Mouse (Mus musculus): ENCODE measurements at regions not wholly inside any gene's neighbourhood (a gene's known extent, or its start where the extent isn't known, plus 50 kb on each side); places are given as distances from the start of the nearest gene placed in this dataset.

- H3K36me3 ChIP-seq (ENCODE audit: control insufficient read depth, insufficient read depth, low read length, poor library complexity, severe bottlenecking): no peaks in the 10 kb centered on the region
- no peaks in the 10 kb centered on the region for H3K9me3 ChIP-seq (ENCODE audit: control insufficient read depth, insufficient read depth, low read depth, low read length)
- no peaks in the 10 kb centered on the region for H3K4me1 ChIP-seq (ENCODE audit: control insufficient read depth in 2 of 2, insufficient read depth in 2 of 2, low read length in 2 of 2, poor library complexity in 1 of 2)
- DNase-seq (ENCODE audit: low read depth, low spot score): no peak
- in situ Hi-C loops (cut with MboI; ENCODE audit: low sequenced_read_pairs in 2 of 2, unreplicated experiment in 2 of 2): no loop called here
- no peak overlapping the region for H3K9ac ChIP-seq (ENCODE audit: insufficient read depth, low read depth, low read length, poor library complexity, severe bottlenecking)
- no peak overlapping the region for H3K27ac ChIP-seq (ENCODE audit: insufficient read depth, low read depth, low read length, poor library complexity, severe bottlenecking)
- TF ChIP-seq CHD2 (IDR thresholded peaks at IDR 0.05; ENCODE audit: low read depth, low read length): no peak
- TF ChIP-seq MAFK (IDR thresholded peaks at IDR 0.05; ENCODE audit: insufficient read depth, low read depth, low read length): no peak
- TF ChIP-seq ZC3H11A (IDR thresholded peaks at IDR 0.05; ENCODE audit: borderline replicate concordance, low read depth, low read length): no peak
- TF ChIP-seq HCFC1 (IDR thresholded peaks at IDR 0.05; ENCODE audit: borderline replicate concordance, insufficient read depth, low read length): no peak
- TF ChIP-seq ZNF384 (IDR thresholded peaks at IDR 0.05; ENCODE audit: low read depth, low read length): no peak
- H3K4me3 ChIP-seq (ENCODE audit: insufficient read depth in 1 of 2, low read depth in 1 of 2, low read length in 2 of 2, poor library complexity in 1 of 2, severe bottlenecking in 1 of 2): no peak overlapping the region
Measured at GRCm38 (mm10) chr3:133680343-133680742, 135.4 kb upstream of the Tet2 start.

GRCm38 (mm10) chr3:133680805-133681204 is 135.9 kb upstream of the Tet2 start:
- in situ Hi-C loops (cut with MboI; ENCODE audit: low sequenced_read_pairs in 2 of 2, unreplicated experiment in 2 of 2): no loop called here
- no peak overlapping the region for H3K9ac ChIP-seq (ENCODE audit: insufficient read depth, low read depth, low read length, poor library complexity, severe bottlenecking)
- no peaks in the 10 kb centered on the region for H3K4me1 ChIP-seq (ENCODE audit: control insufficient read depth in 2 of 2, insufficient read depth in 2 of 2, low read length in 2 of 2, poor library complexity in 1 of 2)

GRCm38 (mm10) chr3:133684196-133684743 is 139.3 kb upstream of the Tet2 start:
- Histone ChIP-seq H3K9me3 (ENCODE audit: control insufficient read depth, insufficient read depth, low read depth, low read length) (no peaks in the 10 kb centered on the region), H3K4me3 (ENCODE audit: insufficient read depth in 1 of 2, low read depth in 1 of 2, low read length in 2 of 2, poor library complexity in 1 of 2, severe bottlenecking in 1 of 2) (no peak overlapping the region), H3K9ac (ENCODE audit: insufficient read depth, low read depth, low read length, poor library complexity, severe bottlenecking) (no peak overlapping the region), H3K36me3 (ENCODE audit: control insufficient read depth, insufficient read depth, low read length, poor library complexity, severe bottlenecking) (no peaks in the 10 kb centered on the region), H3K27ac (ENCODE audit: insufficient read depth, low read depth, low read length, poor library complexity, severe bottlenecking) (no peak overlapping the region), H3K4me1 (ENCODE audit: control insufficient read depth in 2 of 2, insufficient read depth in 2 of 2, low read length in 2 of 2, poor library complexity in 1 of 2) (no peaks in the 10 kb centered on the region)
- DNase-seq (ENCODE audit: low read depth, low spot score): no peak
- no peak for TF ChIP-seq CHD2 (IDR thresholded peaks at IDR 0.05; ENCODE audit: low read depth, low read length)
- TF ChIP-seq ZNF384 (IDR thresholded peaks at IDR 0.05; ENCODE audit: low read depth, low read length): no peak
- no peak for TF ChIP-seq MAFK (IDR thresholded peaks at IDR 0.05; ENCODE audit: insufficient read depth, low read depth, low read length)
- TF ChIP-seq ZC3H11A (IDR thresholded peaks at IDR 0.05; ENCODE audit: borderline replicate concordance, low read depth, low read length): no peak
- no peak for TF ChIP-seq HCFC1 (IDR thresholded peaks at IDR 0.05; ENCODE audit: borderline replicate concordance, insufficient read depth, low read length)
- in situ Hi-C loops (cut with MboI; ENCODE audit: low sequenced_read_pairs in 2 of 2, unreplicated experiment in 2 of 2): no loop called here

More at GRCm38 (mm10) chr3:133680805-133681204, 135.9 kb upstream of the Tet2 start:
- Histone ChIP-seq H3K36me3 (ENCODE audit: control insufficient read depth, insufficient read depth, low read length, poor library complexity, severe bottlenecking) (no peaks in the 10 kb centered on the region), H3K9me3 (ENCODE audit: control insufficient read depth, insufficient read depth, low read depth, low read length) (no peaks in the 10 kb centered on the region), H3K4me3 (ENCODE audit: insufficient read depth in 1 of 2, low read depth in 1 of 2, low read length in 2 of 2, poor library complexity in 1 of 2, severe bottlenecking in 1 of 2) (no peak overlapping the region), H3K27ac (ENCODE audit: insufficient read depth, low read depth, low read length, poor library complexity, severe bottlenecking) (no peak overlapping the region)
- no peak for DNase-seq (ENCODE audit: low read depth, low spot score)
- TF ChIP-seq MAFK (IDR thresholded peaks at IDR 0.05; ENCODE audit: insufficient read depth, low read depth, low read length): no peak
- no peak for TF ChIP-seq ZNF384 (IDR thresholded peaks at IDR 0.05; ENCODE audit: low read depth, low read length)
- TF ChIP-seq ZC3H11A (IDR thresholded peaks at IDR 0.05; ENCODE audit: borderline replicate concordance, low read depth, low read length): no peak
- TF ChIP-seq HCFC1 (IDR thresholded peaks at IDR 0.05; ENCODE audit: borderline replicate concordance, insufficient read depth, low read length): no peak
- TF ChIP-seq CHD2 (IDR thresholded peaks at IDR 0.05; ENCODE audit: low read depth, low read length): no peak

GRCm38 (mm10) chr3:133684747-133685146 is 139.8 kb upstream of the Tet2 start:
- H3K9ac ChIP-seq (ENCODE audit: insufficient read depth, low read depth, low read length, poor library complexity, severe bottlenecking): no peak overlapping the region
- no peaks in the 10 kb centered on the region for H3K36me3 ChIP-seq (ENCODE audit: control insufficient read depth, insufficient read depth, low read length, poor library complexity, severe bottlenecking)
- no peak overlapping the region for H3K27ac ChIP-seq (ENCODE audit: insufficient read depth, low read depth, low read length, poor library complexity, severe bottlenecking)
- TF ChIP-seq HCFC1 (IDR thresholded peaks at IDR 0.05; ENCODE audit: borderline replicate concordance, insufficient read depth, low read length) (no peak), CHD2 (IDR thresholded peaks at IDR 0.05; ENCODE audit: low read depth, low read length) (no peak)
- in situ Hi-C loops (cut with MboI; ENCODE audit: low sequenced_read_pairs in 2 of 2, unreplicated experiment in 2 of 2): no loop called here
- no peaks in the 10 kb centered on the region for H3K4me1 ChIP-seq (ENCODE audit: control insufficient read depth in 2 of 2, insufficient read depth in 2 of 2, low read length in 2 of 2, poor library complexity in 1 of 2)
- no peak for DNase-seq (ENCODE audit: low read depth, low spot score)
- H3K9me3 ChIP-seq (ENCODE audit: control insufficient read depth, insufficient read depth, low read depth, low read length): no peaks in the 10 kb centered on the region
- no peak overlapping the region for H3K4me3 ChIP-seq (ENCODE audit: insufficient read depth in 1 of 2, low read depth in 1 of 2, low read length in 2 of 2, poor library complexity in 1 of 2, severe bottlenecking in 1 of 2)

GRCm38 (mm10) chr3:133685393-133685792 is 140.5 kb upstream of the Tet2 start:
- Histone ChIP-seq H3K4me1 (ENCODE audit: control insufficient read depth in 2 of 2, insufficient read depth in 2 of 2, low read length in 2 of 2, poor library complexity in 1 of 2) (no peaks in the 10 kb centered on the region), H3K9ac (ENCODE audit: insufficient read depth, low read depth, low read length, poor library complexity, severe bottlenecking) (no peak overlapping the region), H3K4me3 (ENCODE audit: insufficient read depth in 1 of 2, low read depth in 1 of 2, low read length in 2 of 2, poor library complexity in 1 of 2, severe bottlenecking in 1 of 2) (no peak overlapping the region), H3K36me3 (ENCODE audit: control insufficient read depth, insufficient read depth, low read length, poor library complexity, severe bottlenecking) (no peaks in the 10 kb centered on the region), H3K9me3 (ENCODE audit: control insufficient read depth, insufficient read depth, low read depth, low read length) (no peaks in the 10 kb centered on the region), H3K27ac (ENCODE audit: insufficient read depth, low read depth, low read length, poor library complexity, severe bottlenecking) (no peak overlapping the region)
- in situ Hi-C loops (cut with MboI; ENCODE audit: low sequenced_read_pairs in 2 of 2, unreplicated experiment in 2 of 2): no loop called here
- TF ChIP-seq ZC3H11A (IDR thresholded peaks at IDR 0.05; ENCODE audit: borderline replicate concordance, low read depth, low read length) (no peak), ZNF384 (IDR thresholded peaks at IDR 0.05; ENCODE audit: low read depth, low read length) (no peak), CHD2 (IDR thresholded peaks at IDR 0.05; ENCODE audit: low read depth, low read length) (no peak), HCFC1 (IDR thresholded peaks at IDR 0.05; ENCODE audit: borderline replicate concordance, insufficient read depth, low read length) (no peak), MAFK (IDR thresholded peaks at IDR 0.05; ENCODE audit: insufficient read depth, low read depth, low read length) (no peak)
- no peak for DNase-seq (ENCODE audit: low read depth, low spot score)

Measured in ES-E14 (cell line).